Mouse (Mus musculus) adipose tissue, adult 10 weeks (tissue): ENCODE results near the gene Olfr1512. TPM values are rescaled to one million over a fixed set of nuclear protein-coding genes. Genes with fewer than 3 reads are reported as not detected.

Experiments
- polyA plus RNA-seq: library from polyadenylated mRNA; stranded (reverse); fragments of 350-450 nt; fragmentation: Illumina TruSeq; extraction: RNeasy Lipid Tissue Mini Kit (QIAGEN cat#74804); gene quantifications from one replicate; pipeline ENCODE4 v1.2.3, GENCODE M21; 2014; ENCODE audit warnings: low read depth, low replicate concordance

The Olfr1512 gene
- polyA plus RNA-seq: not detected

DNA sequence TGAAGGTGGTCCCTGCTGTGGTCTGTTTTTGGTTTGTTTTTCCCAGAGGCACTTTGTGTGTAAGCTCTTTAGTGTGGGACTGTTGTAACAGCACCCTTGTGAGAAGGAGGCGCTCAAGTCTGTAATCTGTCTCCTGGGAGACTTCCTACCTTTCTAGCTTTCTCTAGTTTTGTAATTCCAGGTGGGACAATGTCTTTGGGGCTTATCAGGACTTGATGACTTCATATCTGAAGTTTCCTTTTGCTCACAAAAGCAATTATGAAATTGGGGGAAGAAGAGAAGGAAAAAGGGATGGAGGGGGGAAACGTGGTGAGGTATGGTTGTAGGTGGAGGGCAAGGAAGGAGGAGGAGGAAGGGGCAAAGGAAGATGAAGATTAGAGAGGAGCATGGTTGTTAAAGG, at the start of gene Olfr1512:
Gene Olfr1512 (minus strand): TSS at position 101 of the 400 bp plus-strand sequence.

DNA sequence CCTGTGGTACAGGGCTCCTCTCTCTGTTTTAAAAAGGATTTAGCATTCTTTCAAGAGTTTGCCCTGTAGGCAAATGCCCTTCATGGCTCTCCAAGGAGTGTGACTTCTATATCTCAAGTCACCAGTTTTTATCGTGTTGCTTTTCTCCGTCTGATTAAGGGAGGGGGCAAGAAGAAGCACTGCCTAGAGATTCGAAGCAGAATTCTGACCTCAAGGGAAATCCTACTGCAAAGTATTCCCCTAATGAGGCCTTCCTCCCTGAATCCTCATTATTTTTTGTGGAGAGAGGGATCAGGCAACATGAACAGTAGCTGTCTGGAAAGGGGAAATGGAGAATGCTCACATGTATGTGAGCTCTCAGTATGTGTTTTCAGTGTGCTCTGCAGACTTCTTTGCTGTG, 35.3 kb upstream of the Olfr1512 start, which contains the start of gene Olfr1510:
Gene Olfr1510 (minus strand): TSS at position 101 of the 400 bp plus-strand sequence.

DNA sequence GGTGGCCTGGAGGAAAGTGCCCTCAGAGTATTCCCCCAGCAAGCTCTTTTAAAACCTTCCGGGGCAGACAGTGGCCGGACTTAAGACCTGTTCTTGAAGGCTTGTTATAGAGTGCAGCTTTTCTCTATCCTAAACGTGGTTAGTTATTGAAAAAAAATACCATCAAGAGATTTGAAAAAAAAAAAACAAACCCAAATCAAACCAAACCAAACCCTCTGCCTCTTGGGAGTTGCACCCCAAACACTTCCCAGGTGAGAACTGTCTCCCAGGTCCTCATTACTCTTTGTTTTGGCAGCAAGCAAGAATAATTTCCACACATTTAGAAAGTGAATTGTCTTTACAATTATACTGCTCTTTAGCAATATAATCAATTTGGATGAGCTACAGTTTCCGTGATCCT, 18.3 kb upstream of the Olfr1512 start, which contains the start of gene Olfr1511:
Gene Olfr1511 (minus strand): TSS at position 101 of the 400 bp plus-strand sequence.

DNA sequence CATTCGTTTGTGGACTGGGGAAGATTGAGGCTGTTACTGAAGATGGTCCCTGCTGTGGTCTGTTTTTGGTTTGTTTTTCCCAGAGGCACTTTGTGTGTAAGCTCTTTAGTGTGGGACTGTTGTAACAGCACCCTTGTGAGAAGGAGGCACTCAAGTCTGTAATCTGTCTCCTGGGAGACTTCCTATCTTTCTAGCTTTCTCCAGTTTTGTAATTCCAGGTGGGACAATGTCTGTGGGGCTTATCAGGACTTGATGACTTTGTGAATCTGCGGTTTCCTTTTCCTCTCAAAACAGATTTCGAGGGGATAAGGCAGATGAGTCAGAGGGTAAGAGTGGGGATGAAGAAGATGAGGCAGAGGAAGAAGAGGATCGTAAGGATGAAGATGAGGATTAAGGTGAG, 22.7 kb downstream of the Olfr1512 start, which contains the start of gene Olfr1513:
Gene Olfr1513 (minus strand): TSS at position 101 of the 400 bp plus-strand sequence.

DNA sequence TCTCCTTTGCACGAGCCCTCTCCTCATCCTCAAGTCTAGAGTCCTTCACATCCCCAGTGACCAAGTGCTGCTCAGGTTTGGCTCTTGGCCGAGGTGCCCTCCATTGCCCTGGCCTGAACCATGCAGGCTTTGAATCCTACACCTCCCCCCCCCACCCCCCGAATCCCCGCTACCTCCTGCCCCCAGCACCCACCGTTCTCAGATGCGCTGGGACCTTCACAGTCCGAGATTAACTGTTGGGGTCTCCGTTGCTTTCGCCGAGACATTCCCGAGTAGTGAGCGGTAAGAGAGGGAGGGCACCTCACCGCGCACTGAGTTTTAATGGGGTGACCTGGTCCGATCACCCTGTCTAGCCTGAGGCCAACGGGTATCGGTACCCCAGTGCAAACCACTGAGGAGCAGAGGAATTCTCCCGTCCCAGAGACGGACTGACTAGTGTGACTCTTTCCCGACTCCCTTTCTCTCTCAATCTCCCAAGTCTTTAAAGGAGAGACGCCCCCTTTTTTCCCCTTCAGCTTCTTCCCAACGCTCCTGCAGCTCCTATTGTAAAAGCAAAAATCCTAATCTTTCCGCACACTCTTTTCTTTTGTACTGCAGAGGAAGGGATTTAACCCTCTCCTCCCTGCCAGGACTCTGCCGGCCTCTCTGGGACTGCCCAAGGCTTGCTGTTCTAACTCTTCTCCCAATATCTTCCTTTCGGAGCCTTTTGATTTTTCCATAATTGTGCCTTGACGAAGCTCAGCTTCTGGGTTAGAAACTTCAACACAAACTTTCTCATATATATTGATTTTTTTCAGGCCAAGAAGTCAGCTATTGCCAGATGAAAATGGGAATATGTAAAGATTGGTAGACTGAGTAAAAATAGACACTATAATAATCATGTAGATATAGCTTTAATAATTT, 50.8 kb downstream of the Olfr1512 start, which contains the start of gene Sall2:
Gene Sall2 (minus strand): TSS at position 853 of the 903 bp plus-strand sequence.

Other genes starting within 250 kb of the Olfr1512 start
- gene Supt16, start 181.8 kb downstream of the Olfr1512 start, polyA plus RNA-seq: 29.6 TPM
- gene Chd8, start 121.4 kb downstream of the Olfr1512 start, polyA plus RNA-seq: 49.0 TPM
- 22.7 TPM for gene Tox4, start 100.0 kb downstream of the Olfr1512 start, polyA plus RNA-seq
- 11.5 TPM for gene Rab2b, start 99.6 kb downstream of the Olfr1512 start, polyA plus RNA-seq
- gene Mettl3, start 74.0 kb downstream of the Olfr1512 start, polyA plus RNA-seq: 29.7 TPM
- gene Sall2, start 50.4 kb downstream of the Olfr1512 start, polyA plus RNA-seq: 6.8 TPM
- not detected for gene Olfr1513, start 22.8 kb downstream of the Olfr1512 start, polyA plus RNA-seq
- not detected for gene Olfr1511, start 18.2 kb upstream of the Olfr1512 start, polyA plus RNA-seq
- not detected for gene Olfr1510, start 35.2 kb upstream of the Olfr1512 start, polyA plus RNA-seq
- not detected for gene Olfr1509, start 63.8 kb upstream of the Olfr1512 start, polyA plus RNA-seq
- not detected for gene Olfr1508, start 88.3 kb upstream of the Olfr1512 start, polyA plus RNA-seq
- gene Olfr1507, start 116.6 kb upstream of the Olfr1512 start, polyA plus RNA-seq: not detected